Mouse (Mus musculus): Measurements from ENCODE around the gene Pitpnm1. TPM values are rescaled to one million over a fixed set of nuclear protein-coding genes. Genes with fewer than 3 reads are reported as not detected.

The Pitpnm1 gene
- polyA plus RNA-seq, 1 experiment from 2014 or later: 43.3 TPM

GRCm38 (mm10) chr19:4072706-4073424 lies 26.9 kb upstream of the Pitpnm1 start:
- Histone ChIP-seq H3K4me2 (no peak overlapping the region), H3K27me3 (no peaks in the 10 kb centered on the region), H3K9me3 (no peaks in the 10 kb centered on the region), H3K4me1 (replicated peaks) (no peaks in the 10 kb centered on the region), H3K27ac (no peak overlapping the region), H3K9ac (no peak overlapping the region), H3K36me3 (no peaks in the 10 kb centered on the region), H3K4me3 (no peak overlapping the region)
- no peak for ATAC-seq (ENCODE audit: low FRiP score)
- WGBS: 86% methylated on average over 6 of the region's 6 CpGs

- no peak overlapping the region for H3K4me3 ChIP-seq
- no peak overlapping the region for H3K9ac ChIP-seq
- WGBS: 90% methylated on average over 1 of the region's 1 CpGs
- ATAC-seq (ENCODE audit: low FRiP score): no peak
- H3K9me3 ChIP-seq: no peaks in the 10 kb centered on the region
- H3K36me3 ChIP-seq: no peaks in the 10 kb centered on the region
- no peak overlapping the region for H3K4me2 ChIP-seq
- H3K27me3 ChIP-seq: no peaks in the 10 kb centered on the region
- no peak overlapping the region for H3K27ac ChIP-seq
- no peaks in the 10 kb centered on the region for H3K4me1 ChIP-seq (replicated peaks)
These were observed 24.3 kb upstream of the Pitpnm1 start for GRCm38 (mm10) chr19:4075531-4075930.

GRCm38 (mm10) chr19:4079594-4079993 lies 20.2 kb upstream of the Pitpnm1 start:
- no peak overlapping the region for H3K4me3 ChIP-seq
- H3K4me1 ChIP-seq (replicated peaks): no peaks in the 10 kb centered on the region
- no peak overlapping the region for H3K9ac ChIP-seq
- no peak overlapping the region for H3K27ac ChIP-seq
- H3K4me2 ChIP-seq: no peak overlapping the region
- H3K27me3 ChIP-seq: peaks cover 8% of the 10 kb centered on the region; the same call in 1 of the 2 replicates
- 83% methylated on average over 1 of the region's 1 CpGs for WGBS
- no peak for ATAC-seq (ENCODE audit: low FRiP score)
- no peaks in the 10 kb centered on the region for H3K9me3 ChIP-seq
- no peaks in the 10 kb centered on the region for H3K36me3 ChIP-seq

GRCm38 (mm10) chr19:4080511-4081009 lies 19.2 kb upstream of the Pitpnm1 start:
- Histone ChIP-seq H3K4me2 (no peak overlapping the region), H3K9me3 (no peaks in the 10 kb centered on the region), H3K9ac (no peak overlapping the region), H3K27me3 (peaks cover 11% of the 10 kb centered on the region; the same call in 1 of the 2 replicates), H3K4me1 (replicated peaks) (no peaks in the 10 kb centered on the region), H3K27ac (no peak overlapping the region), H3K36me3 (no peaks in the 10 kb centered on the region), H3K4me3 (no peak overlapping the region)
- WGBS: 71% methylated on average over 8 of the region's 8 CpGs
- no peak for ATAC-seq (ENCODE audit: low FRiP score)

- Histone ChIP-seq H3K27me3 (peaks cover 16% of the 10 kb centered on the region; the same call in 1 of the 2 replicates), H3K4me1 (replicated peaks) (no peaks in the 10 kb centered on the region), H3K36me3 (no peaks in the 10 kb centered on the region), H3K9me3 (no peaks in the 10 kb centered on the region), H3K4me2 (no peak within 1 kb of the TSS), H3K4me3 (no peak within 1 kb of the TSS), H3K9ac (no peak within 1 kb of the TSS), H3K27ac (no peak within 1 kb of the TSS)
- no peak for ATAC-seq (ENCODE audit: low FRiP score)
- WGBS: 52% methylated on average over 3 of the region's 3 CpGs
These were observed 18.4 kb upstream of the Pitpnm1 start, which contains the start of gene Cabp2 for GRCm38 (mm10) chr19:4081394-4081793. Gene Cabp2, plus strand, starts transcription at chr19:4081578.

GRCm38 (mm10) chr19:4082219-4082965 lies 17.4 kb upstream of the Pitpnm1 start:
- no peak overlapping the region for H3K9ac ChIP-seq
- no peak overlapping the region for H3K27ac ChIP-seq
- WGBS: 83% methylated on average over 11 of the region's 11 CpGs
- no peaks in the 10 kb centered on the region for H3K4me1 ChIP-seq (replicated peaks)
- H3K27me3 ChIP-seq: peaks cover 24% of the 10 kb centered on the region; the same call in 1 of the 2 replicates
- no peak for ATAC-seq (ENCODE audit: low FRiP score)
- no peak overlapping the region for H3K4me2 ChIP-seq
- no peak overlapping the region for H3K4me3 ChIP-seq
- no peaks in the 10 kb centered on the region for H3K36me3 ChIP-seq
- no peaks in the 10 kb centered on the region for H3K9me3 ChIP-seq

- 79% methylated on average over 7 of the region's 7 CpGs for WGBS
These were observed 16.5 kb upstream of the Pitpnm1 start for GRCm38 (mm10) chr19:4083316-4083715.

GRCm38 (mm10) chr19:4083826-4084225 lies 16.0 kb upstream of the Pitpnm1 start:
- Histone ChIP-seq H3K36me3 (no peaks in the 10 kb centered on the region), H3K27ac (no peak overlapping the region), H3K4me2 (no peak overlapping the region), H3K9ac (0 out of 2 replicates have a peak overlapping the region, but pooled peaks have one; percentile 19), H3K9me3 (no peaks in the 10 kb centered on the region), H3K4me3 (no peak overlapping the region), H3K27me3 (peaks cover 24% of the 10 kb centered on the region; the same call in 1 of the 2 replicates), H3K4me1 (replicated peaks) (no peaks in the 10 kb centered on the region)
- no peak for ATAC-seq (ENCODE audit: low FRiP score)
- WGBS: 30% methylated on average over 8 of the region's 8 CpGs

More at GRCm38 (mm10) chr19:4083316-4083715, 16.5 kb upstream of the Pitpnm1 start:
- no peak overlapping the region for H3K4me3 ChIP-seq
- no peak overlapping the region for H3K4me2 ChIP-seq
- H3K36me3 ChIP-seq: no peaks in the 10 kb centered on the region
- H3K27me3 ChIP-seq: peaks cover 24% of the 10 kb centered on the region; the same call in 1 of the 2 replicates
- H3K27ac ChIP-seq: no peak overlapping the region
- no peak overlapping the region for H3K9ac ChIP-seq
- H3K4me1 ChIP-seq (replicated peaks): no peaks in the 10 kb centered on the region
- H3K9me3 ChIP-seq: no peaks in the 10 kb centered on the region
- ATAC-seq (ENCODE audit: low FRiP score): no peak

GRCm38 (mm10) chr19:4084984-4085383 lies 14.8 kb upstream of the Pitpnm1 start:
- ATAC-seq (ENCODE audit: low FRiP score): no peak
- Histone ChIP-seq H3K27ac (no peak overlapping the region), H3K36me3 (no peaks in the 10 kb centered on the region), H3K4me1 (replicated peaks) (no peaks in the 10 kb centered on the region), H3K4me3 (no peak overlapping the region), H3K9me3 (no peaks in the 10 kb centered on the region), H3K9ac (no peak overlapping the region), H3K4me2 (no peak overlapping the region), H3K27me3 (peaks cover 32% of the 10 kb centered on the region; the same call in 1 of the 2 replicates)
- WGBS: 83% methylated on average over 1 of the region's 1 CpGs

GRCm38 (mm10) chr19:4086156-4086555 lies 13.6 kb upstream of the Pitpnm1 start:
- Histone ChIP-seq H3K9ac (no peak overlapping the region), H3K27me3 (peaks cover 32% of the 10 kb centered on the region; the same call in 1 of the 2 replicates), H3K4me3 (no peak overlapping the region), H3K9me3 (no peaks in the 10 kb centered on the region), H3K4me2 (no peak overlapping the region), H3K4me1 (replicated peaks) (no peaks in the 10 kb centered on the region), H3K36me3 (no peaks in the 10 kb centered on the region), H3K27ac (no peak overlapping the region)
- ATAC-seq (ENCODE audit: low FRiP score): no peak
- WGBS: 92% methylated on average over 15 of the region's 15 CpGs

- no peaks in the 10 kb centered on the region for H3K4me1 ChIP-seq (replicated peaks)
- 97% methylated on average over 5 of the region's 5 CpGs for WGBS
- no peak overlapping the region for H3K4me3 ChIP-seq
- no peak overlapping the region for H3K27ac ChIP-seq
- H3K9ac ChIP-seq: no peak overlapping the region
- no peaks in the 10 kb centered on the region for H3K36me3 ChIP-seq
- ATAC-seq (ENCODE audit: low FRiP score): no peak
- no peak overlapping the region for H3K4me2 ChIP-seq
- H3K9me3 ChIP-seq: no peaks in the 10 kb centered on the region
- H3K27me3 ChIP-seq: peaks cover 32% of the 10 kb centered on the region; the same call in 1 of the 2 replicates
These were observed 12.7 kb upstream of the Pitpnm1 start for GRCm38 (mm10) chr19:4087090-4087489.

- Histone ChIP-seq H3K4me2 (no peak overlapping the region), H3K9me3 (no peaks in the 10 kb centered on the region), H3K27ac (no peak overlapping the region), H3K36me3 (no peaks in the 10 kb centered on the region), H3K4me1 (replicated peaks) (no peaks in the 10 kb centered on the region), H3K9ac (no peak overlapping the region), H3K27me3 (peaks cover 32% of the 10 kb centered on the region; the same call in 1 of the 2 replicates), H3K4me3 (no peak overlapping the region)
- WGBS: 69% methylated on average over 5 of the region's 5 CpGs
- ATAC-seq (ENCODE audit: low FRiP score): no peak
These were observed 11.7 kb upstream of the Pitpnm1 start for GRCm38 (mm10) chr19:4088146-4088545.
